Mouse (Mus musculus) cerebellum, postnatal 14 days (tissue): Measurements from ENCODE around the gene Mxra7.
A peak's percentile ranks its signal among the peaks of the same experiment; 100 is the strongest.
"Not testable (repeated sequence)": the region's sequence is repeated elsewhere in the genome, so short reads cannot be mapped to it uniquely, and the experiment has no call there.

Source experiments
- DNase-seq, 2 experiments: peaks; one replicate each; pipeline ENCODE4 v3.0.0; 2021; ENCODE audit warnings: mixed read lengths in 2 of 2

The Mxra7 gene

GRCm38 (mm10) chr11:116827534-116828165 lies at the start of gene Mxra7:
Gene Mxra7 (minus strand): TSS chr11:116828046.
- DNase-seq = peak; percentile 76 to 79

GRCm38 (mm10) chr11:116873987-116874386 lies 46.1 kb upstream of the Mxra7 start:
- DNase-seq = no peak

GRCm38 (mm10) chr11:116871538-116871937 lies 43.7 kb upstream of the Mxra7 start:
- DNase-seq = no peak

- no peak for DNase-seq
These were observed 41.8 kb upstream of the Mxra7 start for GRCm38 (mm10) chr11:116869641-116870040.

GRCm38 (mm10) chr11:116869223-116869622 lies 41.4 kb upstream of the Mxra7 start:
- DNase-seq = no peak

GRCm38 (mm10) chr11:116868129-116868528 lies 40.3 kb upstream of the Mxra7 start:
- DNase-seq = no peak

- no peak for DNase-seq
These were observed 38.2 kb upstream of the Mxra7 start for GRCm38 (mm10) chr11:116865945-116866585.

- no peak for DNase-seq
These were observed 36.6 kb upstream of the Mxra7 start for GRCm38 (mm10) chr11:116864444-116864843.

- DNase-seq = no peak
These were observed 29.5 kb upstream of the Mxra7 start for GRCm38 (mm10) chr11:116857183-116857850.

GRCm38 (mm10) chr11:116854279-116854678 lies 26.4 kb upstream of the Mxra7 start:
- no peak for DNase-seq

- peak; percentile 98 to 99 for DNase-seq
These were observed 25.7 kb upstream of the Mxra7 start for GRCm38 (mm10) chr11:116853512-116853928.

GRCm38 (mm10) chr11:116852891-116853511 lies 25.2 kb upstream of the Mxra7 start, which contains the start of gene Srsf2:
Gene Srsf2 (minus strand): TSS chr11:116853094.
- DNase-seq = peak; percentile 98 to 99

- DNase-seq = peak; percentile 87 to 88
These were observed 24.5 kb upstream of the Mxra7 start, which contains the start of gene Mfsd11 for GRCm38 (mm10) chr11:116852291-116852890. Gene Mfsd11 (plus strand): TSS chr11:116852440.

- no peak for DNase-seq
These were observed 23.9 kb upstream of the Mxra7 start for GRCm38 (mm10) chr11:116851576-116852290.

- no peak for DNase-seq
These were observed 23.1 kb upstream of the Mxra7 start for GRCm38 (mm10) chr11:116850833-116851477.

GRCm38 (mm10) chr11:116850085-116850484 lies 22.2 kb upstream of the Mxra7 start:
- DNase-seq = no peak

- DNase-seq = no peak
These were observed 21.7 kb upstream of the Mxra7 start for GRCm38 (mm10) chr11:116849587-116849986.

- DNase-seq = not testable (repeated sequence)
These were observed 21.0 kb upstream of the Mxra7 start for GRCm38 (mm10) chr11:116848877-116849178.

GRCm38 (mm10) chr11:116848086-116848876 lies 20.4 kb upstream of the Mxra7 start:
- no peak for DNase-seq

GRCm38 (mm10) chr11:116847187-116848085 lies 19.6 kb upstream of the Mxra7 start:
- DNase-seq = no peak
